Mouse (Mus musculus) right cerebral cortex, postnatal 10 days (tissue): ENCODE measurements at regions not wholly inside any gene's neighbourhood (a gene's known extent, or its start where the extent isn't known, plus 50 kb on each side); places are given as distances from the start of the nearest gene placed in this dataset.
A peak's percentile ranks its signal among the peaks of the same experiment; 100 is the strongest.

ENCODE experiments used
- DNase-seq, 2 experiments: peaks; one replicate each; pipeline ENCODE4 v3.0.0; 2021; ENCODE audit warnings: low spot score in 2 of 2

GRCm38 (mm10) chr15:42301956-42302355 lies 2167.8 kb downstream of the 9330182O14Rik start:
- DNase-seq: no peak

DNA sequence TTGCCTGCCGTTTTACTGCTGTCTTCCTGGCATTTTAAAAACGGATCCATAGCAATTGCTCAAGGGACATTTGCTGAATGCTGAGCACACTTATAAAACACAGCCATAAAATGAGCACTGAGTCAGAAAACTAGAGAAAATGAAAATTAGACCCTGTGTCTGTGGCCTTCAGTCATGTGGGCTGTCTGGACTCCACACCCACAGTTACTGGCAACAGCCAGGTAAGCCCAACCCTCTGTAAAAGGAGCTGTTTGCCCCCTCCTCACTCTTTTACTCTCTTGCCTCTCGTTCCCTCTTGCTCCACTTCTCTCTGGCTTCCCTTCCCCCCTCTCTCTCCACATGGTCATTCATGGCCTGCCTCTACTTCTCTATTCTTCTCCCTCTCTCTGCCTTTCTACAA lies 2169.9 kb downstream of the 9330182O14Rik start:
- DNase-seq: no peak

GRCm38 (mm10) chr15:42309586-42309985 lies 2175.4 kb downstream of the 9330182O14Rik start:
- peak; percentile 30 to 41 for DNase-seq

- no peak for DNase-seq
These were observed 2177.0 kb downstream of the 9330182O14Rik start for GRCm38 (mm10) chr15:42311166-42311565.

DNA sequence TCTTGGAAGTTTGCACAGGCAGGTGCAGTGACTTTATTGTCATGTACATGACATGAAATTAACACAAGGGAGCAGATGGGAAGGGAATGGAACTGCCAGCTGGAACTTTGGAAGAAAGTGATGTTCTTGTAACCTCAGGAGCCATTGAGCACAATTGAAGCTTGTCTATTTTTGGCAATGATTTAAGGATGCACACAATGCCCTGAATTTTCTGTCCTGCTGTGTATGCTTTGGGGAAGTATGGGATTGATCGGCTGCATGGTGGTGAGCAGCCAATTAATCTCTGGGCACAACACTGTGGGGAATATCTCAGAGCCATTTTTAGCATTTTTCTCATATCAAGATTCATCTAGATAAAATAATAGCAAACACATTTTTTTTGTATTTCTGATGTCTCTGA lies 2186.2 kb downstream of the 9330182O14Rik start:
- DNase-seq: no peak

DNA sequence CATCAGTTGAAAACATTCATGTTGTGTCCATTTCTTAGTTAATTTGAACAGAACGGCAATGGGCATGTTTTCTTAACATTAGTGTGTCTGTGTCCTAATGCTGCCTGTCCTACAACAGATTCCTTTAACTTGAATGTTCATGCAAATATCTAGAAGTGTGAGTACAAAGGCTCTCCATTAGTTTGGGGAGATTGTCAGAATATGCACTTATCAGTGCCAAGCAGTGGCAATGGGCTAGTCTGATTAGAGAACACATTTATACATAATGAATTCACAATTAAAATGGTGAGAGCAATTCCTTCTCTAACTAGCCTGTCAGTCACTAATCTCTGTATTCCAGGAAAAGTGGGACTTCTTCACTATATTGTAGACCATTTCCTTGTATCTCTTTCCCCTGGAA lies 2188.8 kb downstream of the 9330182O14Rik start:
- no peak for DNase-seq

DNA sequence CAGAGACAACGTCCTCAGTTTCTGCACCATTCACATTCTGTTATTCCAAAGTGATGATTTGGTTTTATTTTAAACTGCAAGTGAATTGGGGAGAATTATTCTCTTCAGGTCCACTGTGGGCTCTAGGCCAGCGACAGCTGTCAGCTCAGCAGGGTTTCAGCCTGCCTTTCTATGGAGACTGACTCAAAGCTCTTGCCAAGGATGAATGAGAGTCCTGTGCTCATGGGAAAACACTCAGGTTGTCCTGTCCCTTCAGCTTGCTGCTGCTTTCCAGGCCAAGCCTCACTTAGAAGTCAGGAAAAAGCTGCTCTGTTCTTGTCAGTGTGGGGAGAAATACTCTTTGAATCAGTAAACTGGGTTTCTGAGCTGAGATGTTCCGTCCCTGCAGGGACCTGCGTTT lies 2191.1 kb downstream of the 9330182O14Rik start:
- DNase-seq: peak; percentile 56 to 62

GRCm38 (mm10) chr15:42328535-42328934 lies 2194.4 kb downstream of the 9330182O14Rik start:
- DNase-seq: no peak

- DNase-seq: peak in 1 of 2 experiments; percentile 23
These were observed 2195.6 kb downstream of the 9330182O14Rik start for GRCm38 (mm10) chr15:42329742-42330141.

DNA sequence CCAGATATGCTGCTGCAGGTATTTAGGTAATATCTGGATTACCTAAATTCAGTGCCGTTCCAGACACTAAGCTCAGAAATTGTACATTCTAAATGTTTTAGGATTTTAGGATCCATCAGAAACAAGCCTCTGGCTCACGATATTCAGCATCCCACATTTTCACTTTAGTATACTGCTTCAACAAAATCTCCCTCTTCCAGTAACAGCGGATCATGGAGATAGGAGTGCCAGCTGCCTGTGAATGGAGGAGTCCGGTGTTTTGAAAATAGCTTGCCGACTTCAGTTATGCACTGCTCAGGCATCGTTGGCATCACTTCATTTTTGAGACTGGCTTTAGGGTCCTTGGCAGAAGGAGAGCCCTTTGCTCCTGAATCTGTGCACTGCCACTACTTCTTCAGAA lies 2199.5 kb downstream of the 9330182O14Rik start:
- no peak for DNase-seq

GRCm38 (mm10) chr15:42346131-42346530 lies 2212.0 kb downstream of the 9330182O14Rik start:
- no peak for DNase-seq

DNA sequence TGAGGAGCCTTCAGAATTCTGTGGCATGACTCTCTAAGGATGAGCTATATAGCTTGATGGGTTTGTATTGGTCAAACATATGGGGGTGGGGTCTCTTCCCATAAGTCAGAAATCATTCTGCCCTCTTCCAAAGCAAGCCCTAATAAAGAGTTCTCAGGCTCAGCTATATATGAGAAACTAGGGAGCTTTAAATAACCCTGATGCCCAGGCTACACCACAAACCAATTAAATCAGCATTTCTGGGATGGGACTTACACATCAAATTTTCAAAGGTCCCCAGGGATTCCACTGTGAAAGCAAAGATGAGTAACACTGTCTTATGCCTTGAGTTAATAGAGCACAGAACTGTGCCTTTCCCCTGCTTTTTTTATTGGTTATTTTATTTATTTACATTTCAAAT lies 2227.7 kb downstream of the 9330182O14Rik start:
- no peak for DNase-seq

DNA sequence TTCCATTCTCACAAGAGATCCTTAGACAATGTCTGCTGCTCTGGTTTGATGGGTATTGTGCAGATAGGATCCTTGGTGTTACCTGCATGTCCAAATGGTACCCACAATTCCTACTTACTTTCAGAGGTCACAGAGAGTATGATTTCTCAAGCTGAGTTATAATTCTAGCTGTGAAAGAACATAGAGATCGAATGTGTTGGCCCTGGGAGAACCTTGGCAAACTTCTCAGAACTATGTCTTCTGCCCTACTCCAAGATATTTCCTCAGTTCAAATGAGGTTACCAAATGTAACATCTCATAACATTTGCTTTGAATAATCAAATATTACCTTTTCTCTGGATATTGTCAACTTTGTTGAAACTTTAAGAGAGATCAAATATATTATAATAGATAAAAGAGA lies 2230.8 kb downstream of the 9330182O14Rik start:
- no peak for DNase-seq

GRCm38 (mm10) chr15:42366796-42367195 lies 2232.6 kb downstream of the 9330182O14Rik start:
- DNase-seq: no peak

GRCm38 (mm10) chr15:42369603-42370002 lies 2235.4 kb downstream of the 9330182O14Rik start:
- no peak for DNase-seq

- no peak for DNase-seq
These were observed 2235.9 kb downstream of the 9330182O14Rik start for GRCm38 (mm10) chr15:42370044-42370443.

- no peak for DNase-seq
These were observed 2238.6 kb downstream of the 9330182O14Rik start for GRCm38 (mm10) chr15:42372704-42373286.
